Mouse (Mus musculus): Measurements from ENCODE around the gene Phyhipl. TPM values are rescaled to one million over a fixed set of nuclear protein-coding genes. Genes with fewer than 3 reads are reported as not detected.

Gene Phyhipl
- total RNA-seq (2015) = not detected in 2 replicates
- total RNA-seq (2017) = not detected in 2 replicates

- no peak for ATAC-seq (replicated peaks; ENCODE audit: poor library complexity)
Measured at GRCm38 (mm10) chr10:70655828-70656227, at the start of gene Phyhipl. Gene Phyhipl, minus strand, starts transcription at chr10:70655965.

- ATAC-seq (replicated peaks; ENCODE audit: poor library complexity) = no peak
Measured at GRCm38 (mm10) chr10:70703211-70703610, 47.4 kb upstream of the Phyhipl start.

GRCm38 (mm10) chr10:70699581-70699980 is 43.8 kb upstream of the Phyhipl start:
- no peak for ATAC-seq (replicated peaks; ENCODE audit: poor library complexity)

GRCm38 (mm10) chr10:70698014-70698413 is 42.2 kb upstream of the Phyhipl start:
- no peak for ATAC-seq (replicated peaks; ENCODE audit: poor library complexity)

GRCm38 (mm10) chr10:70696748-70697585 is 41.2 kb upstream of the Phyhipl start:
- ATAC-seq (replicated peaks; ENCODE audit: poor library complexity) = no peak

GRCm38 (mm10) chr10:70689346-70689745 is 33.6 kb upstream of the Phyhipl start:
- no peak for ATAC-seq (replicated peaks; ENCODE audit: poor library complexity)

- no peak for ATAC-seq (replicated peaks; ENCODE audit: poor library complexity)
Measured at GRCm38 (mm10) chr10:70688881-70689280, 33.1 kb upstream of the Phyhipl start.

- ATAC-seq (replicated peaks; ENCODE audit: poor library complexity) = no peak
Measured at GRCm38 (mm10) chr10:70686941-70687703, 31.4 kb upstream of the Phyhipl start.

GRCm38 (mm10) chr10:70686505-70686904 is 30.7 kb upstream of the Phyhipl start:
- no peak for ATAC-seq (replicated peaks; ENCODE audit: poor library complexity)

GRCm38 (mm10) chr10:70683508-70683907 is 27.7 kb upstream of the Phyhipl start:
- no peak for ATAC-seq (replicated peaks; ENCODE audit: poor library complexity)

GRCm38 (mm10) chr10:70677946-70678345 is 22.2 kb upstream of the Phyhipl start:
- ATAC-seq (replicated peaks; ENCODE audit: poor library complexity) = no peak

GRCm38 (mm10) chr10:70656272-70656671 is 507 bp upstream of the Phyhipl start:
- ATAC-seq (replicated peaks; ENCODE audit: poor library complexity) = no peak

GRCm38 (mm10) chr10:70654655-70655054 is 1.1 kb downstream of the Phyhipl start:
- ATAC-seq (replicated peaks; ENCODE audit: poor library complexity) = no peak

- ATAC-seq (replicated peaks; ENCODE audit: poor library complexity) = no peak
Measured at GRCm38 (mm10) chr10:70654139-70654538, 1.6 kb downstream of the Phyhipl start.

GRCm38 (mm10) chr10:70651769-70652648 is 3.8 kb downstream of the Phyhipl start:
- ATAC-seq (replicated peaks; ENCODE audit: poor library complexity) = no peak

GRCm38 (mm10) chr10:70648831-70649230 is 6.9 kb downstream of the Phyhipl start:
- no peak for ATAC-seq (replicated peaks; ENCODE audit: poor library complexity)

- no peak for ATAC-seq (replicated peaks; ENCODE audit: poor library complexity)
Measured at GRCm38 (mm10) chr10:70643131-70643530, 12.6 kb downstream of the Phyhipl start.

GRCm38 (mm10) chr10:70640896-70641596 is 14.7 kb downstream of the Phyhipl start:
- no peak for ATAC-seq (replicated peaks; ENCODE audit: poor library complexity)

- ATAC-seq (replicated peaks; ENCODE audit: poor library complexity) = no peak
Measured at GRCm38 (mm10) chr10:70640075-70640737, 15.6 kb downstream of the Phyhipl start.
